Mouse (Mus musculus): ENCODE measurements around the gene Mllt3. TPM values are rescaled to one million over a fixed set of nuclear protein-coding genes. Genes with fewer than 3 reads are reported as not detected.
"Not testable (repeated sequence)": the region's sequence is repeated elsewhere in the genome, so short reads cannot be mapped to it uniquely, and the experiment has no call there.

Mllt3 gene
- polyA plus RNA-seq, 1 experiment from 2014 or later: 130 TPM

DNA sequence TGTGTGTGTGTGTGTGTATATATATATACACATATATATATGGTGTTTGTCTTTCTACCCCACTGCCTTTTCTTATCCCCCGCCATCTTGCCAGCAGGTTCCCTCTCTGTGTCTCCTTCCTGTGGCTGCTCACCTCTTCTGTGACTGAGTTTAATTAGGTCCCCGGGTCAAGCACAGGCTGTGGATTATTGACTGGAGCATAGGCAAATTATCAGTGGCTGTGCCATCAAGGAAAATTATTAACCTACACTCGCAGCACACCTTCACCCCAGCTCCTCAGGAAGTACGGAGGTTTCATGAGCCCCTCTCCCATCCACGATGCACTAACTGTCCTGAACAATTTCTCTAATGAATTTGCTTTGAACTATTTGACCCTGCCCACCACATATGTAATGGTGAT is 41.5 kb downstream of the Mllt3 start:
- Histone ChIP-seq H3K9me3 (ENCODE audit: control insufficient read depth, low read length) (no peaks in the 10 kb centered on the region), H3K4me3 (replicated peaks; ENCODE audit: low read length) (no peak overlapping the region), H3K9ac (replicated peaks; ENCODE audit: low read depth, low read length) (no peak overlapping the region), H3K36me3 (ENCODE audit: control insufficient read depth, insufficient read depth) (no peaks in the 10 kb centered on the region), H3K27ac (ENCODE audit: low read length) (no peak overlapping the region), H3K27me3 (replicated peaks; ENCODE audit: control insufficient read depth, insufficient read depth, low read length) (no peaks in the 10 kb centered on the region), H3K4me2 (ENCODE audit: low read length) (no peak overlapping the region), H3K4me1 (replicated peaks; ENCODE audit: control insufficient read depth, insufficient read depth, low read length) (peaks cover 5% of the 10 kb centered on the region; the same call in 1 of the 2 replicates)
- no peak for ATAC-seq
- 88% methylated on average over 5 of the region's 5 CpGs for WGBS

- no peak overlapping the region for H3K4me2 ChIP-seq (ENCODE audit: low read length)
- H3K9ac ChIP-seq (replicated peaks; ENCODE audit: low read depth, low read length): no peak overlapping the region
- no peak overlapping the region for H3K4me3 ChIP-seq (replicated peaks; ENCODE audit: low read length)
- no peak overlapping the region for H3K27ac ChIP-seq (ENCODE audit: low read length)
- H3K9me3 ChIP-seq (ENCODE audit: control insufficient read depth, low read length): no peaks in the 10 kb centered on the region
- 26% methylated on average over 5 of the region's 5 CpGs for WGBS
- peaks cover 5% of the 10 kb centered on the region; the same call in 1 of the 2 replicates for H3K4me1 ChIP-seq (replicated peaks; ENCODE audit: control insufficient read depth, insufficient read depth, low read length)
- H3K36me3 ChIP-seq (ENCODE audit: control insufficient read depth, insufficient read depth): no peaks in the 10 kb centered on the region
- 0 out of 2 replicates have a peak, but pooled peaks have one; percentile 41 for ATAC-seq
- no peaks in the 10 kb centered on the region for H3K27me3 ChIP-seq (replicated peaks; ENCODE audit: control insufficient read depth, insufficient read depth, low read length)
Observed at GRCm38 (mm10) chr4:87990940-87991339, 42.2 kb downstream of the Mllt3 start.

GRCm38 (mm10) chr4:87985281-87985680 is 47.9 kb downstream of the Mllt3 start:
- Histone ChIP-seq H3K4me2 (ENCODE audit: low read length) (no peak overlapping the region), H3K9ac (replicated peaks; ENCODE audit: low read depth, low read length) (no peak overlapping the region), H3K27me3 (replicated peaks; ENCODE audit: control insufficient read depth, insufficient read depth, low read length) (no peaks in the 10 kb centered on the region), H3K9me3 (ENCODE audit: control insufficient read depth, low read length) (no peaks in the 10 kb centered on the region), H3K4me3 (replicated peaks; ENCODE audit: low read length) (no peak overlapping the region), H3K36me3 (ENCODE audit: control insufficient read depth, insufficient read depth) (no peaks in the 10 kb centered on the region), H3K27ac (ENCODE audit: low read length) (no peak overlapping the region), H3K4me1 (replicated peaks; ENCODE audit: control insufficient read depth, insufficient read depth, low read length) (peaks cover 26% of the 10 kb centered on the region)
- ATAC-seq: no peak
- 30% methylated on average over 4 of the region's 4 CpGs for WGBS

DNA sequence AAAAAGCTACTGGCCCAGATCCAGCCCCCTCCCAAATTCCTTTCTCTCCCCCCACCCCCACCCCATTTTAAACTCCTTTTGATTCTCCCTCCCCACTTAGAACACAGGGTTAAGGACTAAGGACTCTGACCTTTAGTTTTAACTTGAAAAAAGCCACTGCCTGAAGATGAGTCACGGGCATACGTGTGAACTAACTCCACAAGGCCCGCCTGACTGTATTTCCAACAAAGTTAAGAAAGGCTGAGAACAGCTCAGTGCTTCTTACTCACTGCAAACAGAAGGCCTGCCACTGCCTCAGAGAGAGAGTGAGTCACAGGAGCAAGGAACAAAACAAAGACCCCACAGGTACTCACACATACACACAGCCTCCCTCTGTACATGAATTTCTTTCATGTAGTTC is 48.6 kb downstream of the Mllt3 start:
- H3K36me3 ChIP-seq (ENCODE audit: control insufficient read depth, insufficient read depth): no peaks in the 10 kb centered on the region
- H3K9ac ChIP-seq (replicated peaks; ENCODE audit: low read depth, low read length): no peak overlapping the region
- no peak overlapping the region for H3K4me3 ChIP-seq (replicated peaks; ENCODE audit: low read length)
- ATAC-seq: no peak
- H3K27me3 ChIP-seq (replicated peaks; ENCODE audit: control insufficient read depth, insufficient read depth, low read length): no peaks in the 10 kb centered on the region
- no peaks in the 10 kb centered on the region for H3K9me3 ChIP-seq (ENCODE audit: control insufficient read depth, low read length)
- H3K4me2 ChIP-seq (ENCODE audit: low read length): no peak overlapping the region
- WGBS: 11% methylated on average over 3 of the region's 3 CpGs
- H3K27ac ChIP-seq (ENCODE audit: low read length): no peak overlapping the region
- peaks cover 24% of the 10 kb centered on the region for H3K4me1 ChIP-seq (replicated peaks; ENCODE audit: control insufficient read depth, insufficient read depth, low read length)

- Histone ChIP-seq H3K4me3 (replicated peaks; ENCODE audit: low read length) (no peak overlapping the region), H3K9me3 (ENCODE audit: control insufficient read depth, low read length) (no peaks in the 10 kb centered on the region), H3K36me3 (ENCODE audit: control insufficient read depth, insufficient read depth) (no peaks in the 10 kb centered on the region), H3K4me1 (replicated peaks; ENCODE audit: control insufficient read depth, insufficient read depth, low read length) (peaks cover 24% of the 10 kb centered on the region), H3K27ac (ENCODE audit: low read length) (no peak overlapping the region), H3K27me3 (replicated peaks; ENCODE audit: control insufficient read depth, insufficient read depth, low read length) (no peaks in the 10 kb centered on the region), H3K9ac (replicated peaks; ENCODE audit: low read depth, low read length) (no peak overlapping the region), H3K4me2 (ENCODE audit: low read length) (no peak overlapping the region)
- no peak for ATAC-seq
- 42% methylated on average over 5 of the region's 5 CpGs for WGBS
Observed at GRCm38 (mm10) chr4:87984091-87984490, 49.1 kb downstream of the Mllt3 start.

GRCm38 (mm10) chr4:87982578-87982977 is 50.6 kb downstream of the Mllt3 start:
- Histone ChIP-seq H3K4me1 (replicated peaks; ENCODE audit: control insufficient read depth, insufficient read depth, low read length) (peaks cover 24% of the 10 kb centered on the region), H3K4me2 (ENCODE audit: low read length) (no peak overlapping the region), H3K4me3 (replicated peaks; ENCODE audit: low read length) (no peak overlapping the region), H3K27ac (ENCODE audit: low read length) (no peak overlapping the region), H3K9me3 (ENCODE audit: control insufficient read depth, low read length) (no peaks in the 10 kb centered on the region), H3K9ac (replicated peaks; ENCODE audit: low read depth, low read length) (no peak overlapping the region), H3K27me3 (replicated peaks; ENCODE audit: control insufficient read depth, insufficient read depth, low read length) (no peaks in the 10 kb centered on the region), H3K36me3 (ENCODE audit: control insufficient read depth, insufficient read depth) (no peaks in the 10 kb centered on the region)
- no peak for ATAC-seq
- 78% methylated on average over 5 of the region's 5 CpGs for WGBS

DNA sequence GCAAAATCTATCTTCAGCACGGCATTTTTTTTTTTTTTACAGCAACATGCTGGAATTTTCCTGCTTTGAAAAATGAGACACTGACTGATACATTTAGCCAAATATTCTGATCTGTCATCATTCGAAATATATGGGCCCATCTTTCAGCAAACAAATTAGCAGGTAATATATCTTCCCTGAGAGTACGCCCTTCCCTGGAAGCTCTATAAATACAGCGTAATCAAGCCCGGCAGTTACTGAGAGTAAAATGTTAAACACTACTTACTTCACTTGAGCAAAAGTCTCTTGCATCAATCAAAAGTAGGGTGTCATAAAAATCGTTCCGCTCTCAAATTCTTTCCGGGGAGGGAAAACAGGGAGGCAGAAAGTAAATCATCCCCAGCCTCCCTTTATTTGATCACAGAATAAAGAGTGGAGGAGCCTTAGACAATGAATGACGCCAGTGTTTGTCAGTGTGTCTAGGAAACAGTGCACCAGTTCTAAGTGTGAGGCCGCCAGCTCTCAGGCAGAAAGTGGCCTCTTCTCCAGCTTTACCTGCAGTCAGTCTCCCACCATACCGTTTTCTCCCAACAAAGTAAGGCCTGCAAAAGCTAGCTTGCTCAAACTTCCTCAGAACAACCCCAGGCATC is 55.2 kb downstream of the Mllt3 start:
- H3K9me3 ChIP-seq (ENCODE audit: control insufficient read depth, low read length): no peaks in the 10 kb centered on the region
- H3K4me1 ChIP-seq (replicated peaks; ENCODE audit: control insufficient read depth, insufficient read depth, low read length): peaks cover 7% of the 10 kb centered on the region; the same call in 1 of the 2 replicates
- 70% methylated on average over 11 of the region's 11 CpGs for WGBS

GRCm38 (mm10) chr4:87965836-87966235 is 67.3 kb downstream of the Mllt3 start:
- H3K4me1 ChIP-seq (replicated peaks; ENCODE audit: control insufficient read depth, insufficient read depth, low read length): 0 out of 2 replicates have a peak, but pooled peaks cover 8% of the 10 kb centered on the region
- no peaks in the 10 kb centered on the region for H3K36me3 ChIP-seq (ENCODE audit: control insufficient read depth, insufficient read depth)
- H3K4me3 ChIP-seq (replicated peaks; ENCODE audit: low read length): no peak overlapping the region
- no peak overlapping the region for H3K4me2 ChIP-seq (ENCODE audit: low read length)
- H3K9ac ChIP-seq (replicated peaks; ENCODE audit: low read depth, low read length): no peak overlapping the region
- H3K27me3 ChIP-seq (replicated peaks; ENCODE audit: control insufficient read depth, insufficient read depth, low read length): no peaks in the 10 kb centered on the region
- 91% methylated on average over 7 of the region's 7 CpGs for WGBS
- ATAC-seq: no peak
- H3K27ac ChIP-seq (ENCODE audit: low read length): no peak overlapping the region
- H3K9me3 ChIP-seq (ENCODE audit: control insufficient read depth, low read length): no peaks in the 10 kb centered on the region

More for the DNA sequence above, 55.2 kb downstream of the Mllt3 start:
- no peaks in the 10 kb centered on the region for H3K27me3 ChIP-seq (replicated peaks; ENCODE audit: control insufficient read depth, insufficient read depth, low read length)
- H3K27ac ChIP-seq (ENCODE audit: low read length): no peak overlapping the region
- H3K9ac ChIP-seq (replicated peaks; ENCODE audit: low read depth, low read length): no peak overlapping the region
- H3K4me3 ChIP-seq (replicated peaks; ENCODE audit: low read length): no peak overlapping the region
- no peak overlapping the region for H3K4me2 ChIP-seq (ENCODE audit: low read length)
- no peak for ATAC-seq
- no peaks in the 10 kb centered on the region for H3K36me3 ChIP-seq (ENCODE audit: control insufficient read depth, insufficient read depth)

GRCm38 (mm10) chr4:87964890-87965289 is 68.3 kb downstream of the Mllt3 start:
- WGBS: 100% methylated on average over 1 of the region's 2 CpGs
- not testable (repeated sequence) for H3K27me3 ChIP-seq (replicated peaks; ENCODE audit: control insufficient read depth, insufficient read depth, low read length); H3K36me3 ChIP-seq (ENCODE audit: control insufficient read depth, insufficient read depth); H3K4me1 ChIP-seq (replicated peaks; ENCODE audit: control insufficient read depth, insufficient read depth, low read length); H3K4me2 ChIP-seq (ENCODE audit: low read length); H3K27ac ChIP-seq (ENCODE audit: low read length); H3K4me3 ChIP-seq (replicated peaks; ENCODE audit: low read length); H3K9me3 ChIP-seq (ENCODE audit: control insufficient read depth, low read length); H3K9ac ChIP-seq (replicated peaks; ENCODE audit: low read depth, low read length); ATAC-seq

GRCm38 (mm10) chr4:87963773-87964076 is 69.4 kb downstream of the Mllt3 start:
- 0 out of 2 replicates have a peak, but pooled peaks cover 6% of the 10 kb centered on the region for H3K4me1 ChIP-seq (replicated peaks; ENCODE audit: control insufficient read depth, insufficient read depth, low read length)
- 88% methylated on average over 3 of the region's 3 CpGs for WGBS
- ATAC-seq: no peak
- no peak overlapping the region for H3K27ac ChIP-seq (ENCODE audit: low read length)
- H3K36me3 ChIP-seq (ENCODE audit: control insufficient read depth, insufficient read depth): no peaks in the 10 kb centered on the region
- no peaks in the 10 kb centered on the region for H3K27me3 ChIP-seq (replicated peaks; ENCODE audit: control insufficient read depth, insufficient read depth, low read length)
- H3K9ac ChIP-seq (replicated peaks; ENCODE audit: low read depth, low read length): no peak overlapping the region
- no peak overlapping the region for H3K4me3 ChIP-seq (replicated peaks; ENCODE audit: low read length)
- H3K4me2 ChIP-seq (ENCODE audit: low read length): no peak overlapping the region
- H3K9me3 ChIP-seq (ENCODE audit: control insufficient read depth, low read length): no peaks in the 10 kb centered on the region

Measured in forebrain, embryonic 16.5 days (tissue).